Mouse (Mus musculus) heart, adult 11 months (tissue): ENCODE measurements around the gene Psma6.
"Not testable (repeated sequence)": the region's sequence is repeated elsewhere in the genome, so short reads cannot be mapped to it uniquely, and the experiment has no call there.

Source experiments
- DNase-seq: peaks from one replicate; pipeline ENCODE4 v3.0.0; 2022

Psma6 gene

GRCm38 (mm10) chr12:55392733-55393577 is 8.9 kb downstream of the Psma6 start:
- DNase-seq, result peak; percentile 53

GRCm38 (mm10) chr12:55395601-55396000 is 11.6 kb downstream of the Psma6 start:
- not testable (repeated sequence) for DNase-seq

- peak; percentile 88 for DNase-seq
These were observed 12.5 kb downstream of the Psma6 start for GRCm38 (mm10) chr12:55396536-55396935.

GRCm38 (mm10) chr12:55397544-55398239 is 13.7 kb downstream of the Psma6 start:
- peak; percentile 97 for DNase-seq

- peak; percentile 99 for DNase-seq
These were observed 14.5 kb downstream of the Psma6 start for GRCm38 (mm10) chr12:55398240-55399127.

- DNase-seq, result peak; percentile 35
These were observed 15.2 kb downstream of the Psma6 start for GRCm38 (mm10) chr12:55399128-55399677.

GRCm38 (mm10) chr12:55407888-55408287 is 23.9 kb downstream of the Psma6 start:
- DNase-seq, result no peak

GRCm38 (mm10) chr12:55415255-55415654 is 31.2 kb downstream of the Psma6 start:
- DNase-seq, result no peak

GRCm38 (mm10) chr12:55415762-55416161 is 31.7 kb downstream of the Psma6 start:
- no peak for DNase-seq

- no peak for DNase-seq
These were observed 36.2 kb downstream of the Psma6 start for GRCm38 (mm10) chr12:55420220-55420619.

- no peak for DNase-seq
These were observed 38.0 kb downstream of the Psma6 start for GRCm38 (mm10) chr12:55422057-55422456.

- no peak for DNase-seq
These were observed 42.3 kb downstream of the Psma6 start for GRCm38 (mm10) chr12:55426300-55426699.

GRCm38 (mm10) chr12:55429201-55429600 is 45.2 kb downstream of the Psma6 start:
- DNase-seq, result no peak

- no peak for DNase-seq
These were observed 45.9 kb downstream of the Psma6 start for GRCm38 (mm10) chr12:55429956-55430355.

- no peak for DNase-seq
These were observed 48.4 kb downstream of the Psma6 start for GRCm38 (mm10) chr12:55432284-55432919.

GRCm38 (mm10) chr12:55432920-55433284 is 48.9 kb downstream of the Psma6 start:
- DNase-seq, result no peak

GRCm38 (mm10) chr12:55433802-55434435 is 49.9 kb downstream of the Psma6 start:
- no peak for DNase-seq

- DNase-seq, result no peak
These were observed 51.1 kb downstream of the Psma6 start for GRCm38 (mm10) chr12:55435080-55435479.

GRCm38 (mm10) chr12:55437122-55437826 is 53.3 kb downstream of the Psma6 start:
- peak; percentile 94 for DNase-seq

GRCm38 (mm10) chr12:55438058-55438457 is 54.0 kb downstream of the Psma6 start:
- no peak for DNase-seq

GRCm38 (mm10) chr12:55438611-55439137 is 54.7 kb downstream of the Psma6 start:
- DNase-seq, result peak; percentile 92
